Mouse (Mus musculus): Measurements from ENCODE around the gene Gpr143. TPM values are rescaled to one million over a fixed set of nuclear protein-coding genes. Genes with fewer than 3 reads are reported as not detected.

Gene Gpr143
- total RNA-seq (2023) = not detected

GRCm38 (mm10) chrX:152781720-152782403, at the start of gene Gpr143:
TSS of gene Gpr143 (plus strand) at chrX:152781921.

GRCm38 (mm10) chrX:152768891-152769599, 12.7 kb upstream of the Gpr143 start, which contains the start of gene Shroom2:
TSS of gene Shroom2 (minus strand) at chrX:152769465.

Other genes with a start within 250 kb of the Gpr143 start
- not detected for gene Cldn34a, start 218.6 kb upstream of the Gpr143 start, total RNA-seq (2023)
- gene Shroom2, start 12.5 kb upstream of the Gpr143 start, total RNA-seq (2023) = not detected
- gene Usp51, start 224.5 kb downstream of the Gpr143 start, total RNA-seq (2023) = not detected